Mouse (Mus musculus): ENCODE results near the gene Cers6.

DNA sequence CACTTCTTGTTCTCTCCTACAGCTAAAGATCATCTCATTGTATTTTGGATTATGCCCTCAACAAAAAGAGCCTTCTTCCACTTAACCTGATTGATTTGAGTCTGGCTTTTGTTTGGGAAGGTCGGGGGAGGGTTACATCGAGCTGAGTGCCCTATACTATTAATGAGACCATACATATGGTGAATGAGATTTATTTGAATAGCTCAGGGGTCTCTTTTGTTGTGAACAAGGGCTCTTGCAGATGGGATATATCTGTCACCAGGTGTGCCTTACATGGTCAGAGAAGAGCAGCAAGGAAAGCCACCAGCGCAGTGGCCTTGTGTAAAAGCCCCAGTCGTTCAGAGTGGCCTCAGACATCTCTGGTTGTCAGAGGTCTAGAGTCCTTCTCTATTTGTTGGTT is 174.2 kb downstream of the Cers6 start:
- TF ChIP-seq GATA1 (IDR thresholded peaks at IDR 0.05; ENCODE audit: low read length) (no peak), TAL1 (IDR thresholded peaks at IDR 0.05; ENCODE audit: low read length) (no peak)
